Mouse (Mus musculus): ENCODE data around the gene Cdh15.

DNA sequence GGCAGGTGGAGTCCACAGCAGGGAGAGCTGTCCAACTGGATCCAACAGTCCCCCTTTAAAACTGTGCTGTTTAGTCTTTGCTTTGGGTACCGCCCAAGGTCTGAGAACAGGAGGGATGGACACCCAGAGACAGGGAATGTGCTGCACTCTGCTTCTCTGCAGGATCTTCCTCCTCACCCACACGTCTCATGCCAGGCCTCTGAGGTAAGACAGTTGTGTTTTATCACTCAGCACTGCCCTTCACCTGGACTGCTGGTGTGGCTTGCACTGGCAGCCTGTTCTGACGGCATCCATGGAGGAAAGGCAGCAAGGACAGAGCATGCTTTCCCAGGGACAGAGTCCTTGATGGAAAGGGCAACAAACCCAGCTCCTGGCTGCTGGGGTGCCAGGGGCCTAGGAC, 54.8 kb downstream of the Cdh15 start:
- TF ChIP-seq CTCF (IDR thresholded peaks at IDR 0.05) (no peak), POLR2A (IDR thresholded peaks at IDR 0.05; ENCODE audit: insufficient read depth, low read depth, low read length) (0 out of 2 replicates have a peak, but pooled peaks have one; percentile 15), EP300 (IDR thresholded peaks at IDR 0.05; ENCODE audit: insufficient read depth, low read depth, low read length) (0 out of 2 replicates have a peak, but pooled peaks have one; percentile 27)

All from heart, adult 2 months (tissue).